Mouse (Mus musculus): ENCODE measurements around the gene Fgf3.
A peak's percentile ranks its signal among the peaks of the same experiment; 100 is the strongest.

Gene Fgf3

GRCm38 (mm10) chr7:144837891-144838488 lies at the start of gene Fgf3:
Gene Fgf3 (plus strand): TSS chr7:144838083.
- DNase-seq, result no peak

GRCm38 (mm10) chr7:144788631-144789030 lies 49.3 kb upstream of the Fgf3 start:
- no peak for DNase-seq

- no peak for DNase-seq
Measured at GRCm38 (mm10) chr7:144789601-144790556, 48.0 kb upstream of the Fgf3 start.

- DNase-seq, result no peak
Measured at GRCm38 (mm10) chr7:144791426-144791825, 46.5 kb upstream of the Fgf3 start.

GRCm38 (mm10) chr7:144793296-144793695 lies 44.6 kb upstream of the Fgf3 start:
- no peak for DNase-seq

GRCm38 (mm10) chr7:144795976-144796474 lies 41.9 kb upstream of the Fgf3 start:
- no peak for DNase-seq

- DNase-seq, result no peak
Measured at GRCm38 (mm10) chr7:144796986-144797735, 40.7 kb upstream of the Fgf3 start.

GRCm38 (mm10) chr7:144798471-144798870 lies 39.4 kb upstream of the Fgf3 start:
- DNase-seq, result no peak

- no peak for DNase-seq
Measured at GRCm38 (mm10) chr7:144807036-144807435, 30.8 kb upstream of the Fgf3 start.

GRCm38 (mm10) chr7:144807976-144808577 lies 29.8 kb upstream of the Fgf3 start:
- DNase-seq, result no peak

- no peak for DNase-seq
Measured at GRCm38 (mm10) chr7:144811521-144811920, 26.4 kb upstream of the Fgf3 start.

- DNase-seq, result no peak
Measured at GRCm38 (mm10) chr7:144821901-144822300, 16.0 kb upstream of the Fgf3 start.

- DNase-seq, result no peak
Measured at GRCm38 (mm10) chr7:144823988-144824387, 13.9 kb upstream of the Fgf3 start.

GRCm38 (mm10) chr7:144828369-144828768 lies 9.5 kb upstream of the Fgf3 start:
- DNase-seq, result no peak

GRCm38 (mm10) chr7:144838522-144839503 lies 930 bp downstream of the Fgf3 start:
- no peak for DNase-seq

- DNase-seq, result peak; percentile 56
Measured at GRCm38 (mm10) chr7:144846158-144846557, 8.3 kb downstream of the Fgf3 start.

- DNase-seq, result no peak
Measured at GRCm38 (mm10) chr7:144847067-144847466, 9.2 kb downstream of the Fgf3 start, which contains the start of gene Fgf4. Gene Fgf4 (plus strand): TSS chr7:144847367.

GRCm38 (mm10) chr7:144851321-144851720 lies 13.4 kb downstream of the Fgf3 start:
- no peak for DNase-seq

GRCm38 (mm10) chr7:144854966-144855365 lies 17.1 kb downstream of the Fgf3 start:
- DNase-seq, result no peak

- DNase-seq, result no peak
Measured at GRCm38 (mm10) chr7:144857158-144857557, 19.3 kb downstream of the Fgf3 start.

- DNase-seq, result no peak
Measured at GRCm38 (mm10) chr7:144857826-144858342, 20.0 kb downstream of the Fgf3 start.

Measured in B cell, adult 2 months (primary cell).